Mouse (Mus musculus) embryonic fibroblast, embryonic 13.5 days (primary cell): ENCODE measurements around the gene Atr.

Source experiments
- CTCF ChIP-seq: IDR thresholded peaks from 2 replicates; pipeline ENCODE4 v1.5.1; 2011; ENCODE audit warnings: mild to moderate bottlenecking, control low read depth, low read length, moderate library complexity, borderline replicate concordance; ENCODE audit not compliant: insufficient read depth
- POLR2A ChIP-seq: IDR thresholded peaks from 2 replicates; pipeline ENCODE4 v1.6.1; 2011; ENCODE audit warnings: low read depth, mild to moderate bottlenecking, control low read depth, low read length, moderate library complexity

GRCm38 (mm10) chr9:95959246-95959645, 101.8 kb downstream of the Atr start:
- TF ChIP-seq CTCF (no peak), POLR2A (no peak)
